Mouse (Mus musculus): ENCODE measurements at regions not wholly inside any gene's neighbourhood (a gene's known extent, or its start where the extent isn't known, plus 50 kb on each side); places are given as distances from the start of the nearest gene placed in this dataset.
"Not testable (repeated sequence)": the region's sequence is repeated elsewhere in the genome, so short reads cannot be mapped to it uniquely, and the experiment has no call there.

GRCm38 (mm10) chr10:62055408-62055807, 76.5 kb upstream of the Col13a1 start:
- peak; percentile 7 to 13 for DNase-seq

DNA sequence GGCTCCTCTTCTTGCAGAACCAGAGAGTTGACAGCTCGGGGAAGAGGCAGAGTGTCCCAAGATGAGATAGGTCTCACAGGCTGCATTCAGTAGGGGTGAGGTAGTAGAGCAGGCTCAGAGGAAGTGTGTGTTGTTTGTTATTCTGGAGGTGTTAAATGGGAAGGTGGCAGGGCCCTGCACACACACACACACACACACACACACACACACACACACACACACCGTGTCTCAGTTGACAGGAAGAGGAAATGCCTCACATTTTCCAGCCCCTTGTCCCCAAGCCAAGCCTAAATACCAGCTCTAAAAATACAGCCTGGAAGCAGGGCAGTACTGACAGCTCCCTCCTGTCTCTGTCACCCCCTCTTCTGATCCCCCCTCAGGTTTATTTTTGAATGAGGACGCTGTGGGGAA, 70.9 kb upstream of the Col13a1 start:
- no peak for DNase-seq

DNA sequence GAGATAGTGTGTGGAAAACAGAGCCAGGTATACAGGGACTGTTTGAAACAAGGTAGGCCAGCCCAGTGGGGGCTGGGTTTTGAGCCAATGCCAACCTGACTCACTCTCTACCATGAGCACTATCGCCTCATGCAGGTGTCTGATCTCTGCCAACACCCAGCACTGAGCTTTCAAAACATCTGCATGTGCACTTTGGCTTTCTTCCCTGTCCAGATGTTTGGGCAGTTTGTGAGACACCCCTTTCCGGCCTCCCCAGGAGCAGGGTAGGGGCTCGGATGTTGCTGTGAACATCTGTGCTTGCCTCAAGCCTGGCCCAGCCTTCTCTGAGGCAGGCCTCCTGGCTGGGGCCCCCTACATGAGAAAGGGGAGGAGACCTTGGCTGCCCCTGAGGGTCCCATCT, 65.5 kb upstream of the Col13a1 start:
- DNase-seq: no peak

DNA sequence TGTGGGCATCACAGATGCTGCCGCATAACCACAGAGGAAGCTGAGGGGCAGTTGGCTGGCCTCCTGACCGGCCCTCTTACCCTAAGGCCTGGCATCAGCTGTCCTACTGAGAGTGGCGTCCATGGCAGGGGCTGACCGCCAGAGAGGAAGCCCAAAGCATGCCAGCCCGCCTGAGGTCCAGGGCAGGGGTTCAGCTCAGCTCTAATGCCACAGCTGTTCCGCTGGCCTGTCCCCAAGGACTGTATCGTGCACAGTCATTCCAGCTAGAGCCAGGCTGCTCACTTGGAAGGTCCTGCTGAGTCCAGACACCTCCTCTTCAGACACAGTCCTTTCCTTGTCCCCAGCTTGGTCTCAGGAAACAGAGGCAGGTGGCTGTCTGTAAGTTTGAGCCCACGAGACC, 61.0 kb upstream of the Col13a1 start:
- no peak for DNase-seq

DNA sequence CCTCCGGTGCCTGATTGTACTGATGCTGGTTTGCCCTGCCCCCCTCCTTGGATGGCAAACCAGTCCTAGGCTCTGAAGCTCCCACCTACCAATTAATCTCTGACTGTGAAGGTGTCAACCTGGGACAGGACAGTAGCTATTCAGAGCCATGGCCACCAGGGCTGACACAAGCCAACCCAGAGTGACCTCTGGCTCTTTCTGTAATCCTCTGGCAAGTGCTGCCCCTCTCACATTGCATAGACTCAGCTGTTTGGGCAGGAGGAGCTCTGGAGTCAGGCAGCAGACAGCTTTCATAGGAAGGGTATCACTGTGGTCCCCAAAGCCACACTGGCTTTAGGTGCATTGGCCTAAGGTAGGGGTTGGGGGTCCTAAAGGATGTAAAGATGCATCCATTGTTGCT, 59.7 kb upstream of the Col13a1 start:
- no peak for DNase-seq

GRCm38 (mm10) chr10:62037402-62038199, 58.7 kb upstream of the Col13a1 start:
- DNase-seq: no peak

DNA sequence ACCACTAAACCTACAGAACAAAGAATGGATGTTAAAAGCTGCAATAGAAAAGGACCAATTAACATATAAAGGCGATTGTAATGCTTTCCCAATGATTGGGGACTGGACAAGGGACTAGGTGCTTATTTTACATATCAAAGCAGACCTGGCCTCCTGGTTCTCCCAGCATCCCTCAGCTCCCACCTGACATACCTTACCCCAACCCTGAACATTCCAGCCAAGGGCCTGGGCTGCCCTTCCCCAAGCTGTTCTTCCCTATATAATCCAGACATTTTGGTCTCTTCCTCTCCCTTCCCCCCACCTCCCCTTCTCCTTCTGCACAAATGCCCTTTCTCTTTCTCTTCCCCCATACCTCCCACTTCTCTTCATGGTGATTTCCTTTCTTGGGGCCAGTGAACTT, 57.9 kb upstream of the Col13a1 start:
- no peak for DNase-seq

DNA sequence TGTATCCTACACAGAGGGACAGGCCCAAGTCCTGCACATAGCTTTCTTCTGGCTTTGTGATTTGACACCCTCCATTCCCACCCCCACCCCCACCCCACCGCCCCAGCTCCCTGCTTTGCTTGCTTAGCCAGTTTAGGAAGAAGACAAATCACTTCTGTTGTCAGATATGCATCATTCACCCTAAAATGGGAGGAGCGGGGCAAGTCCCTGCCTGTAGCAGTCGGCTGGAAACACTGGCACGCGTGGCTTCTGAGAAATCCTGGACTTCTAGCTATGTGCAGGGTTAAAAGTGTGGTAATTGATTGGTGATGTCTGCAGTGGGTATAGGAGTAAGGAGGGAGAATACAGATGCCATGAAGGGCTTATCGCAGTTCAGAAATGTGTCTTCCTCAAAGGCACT, 55.4 kb upstream of the Col13a1 start:
- DNase-seq: no peak

- no peak for DNase-seq
These were observed 54.8 kb upstream of the Col13a1 start for GRCm38 (mm10) chr10:62033748-62034147.

GRCm38 (mm10) chr10:62031986-62032385, 53.1 kb upstream of the Col13a1 start:
- DNase-seq: not testable (repeated sequence)

DNA sequence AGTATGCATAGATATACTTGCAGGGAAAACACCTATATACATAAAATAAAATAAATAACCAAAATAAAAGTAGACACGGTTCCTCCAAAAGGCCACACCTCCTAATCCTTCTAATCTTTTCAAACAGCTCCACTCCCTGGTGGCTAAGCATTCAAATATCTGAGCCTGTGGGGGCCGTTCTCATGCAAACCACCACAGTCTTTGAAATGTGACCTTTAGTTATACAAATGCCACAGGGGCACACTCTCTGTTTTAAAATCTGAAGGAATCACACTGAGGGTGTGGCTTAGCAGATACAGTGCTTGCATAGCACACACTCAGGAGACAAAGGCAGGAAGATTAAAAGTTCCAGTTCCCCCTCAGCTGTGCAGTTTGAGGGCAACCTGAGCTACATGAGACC, 50.4 kb upstream of the Col13a1 start:
- no peak for DNase-seq
